Mouse (Mus musculus) common myeloid progenitor, adult 5-6 weeks (primary cell): ENCODE data around the gene Ctsf. TPM values are rescaled to one million over a fixed set of nuclear protein-coding genes. Genes with fewer than 3 reads are reported as not detected.
"Not testable (repeated sequence)": the region's sequence is repeated elsewhere in the genome, so short reads cannot be mapped to it uniquely, and the experiment has no call there.

ENCODE experiments used
- ATAC-seq: replicated peaks from 2 replicates; pipeline ENCODE4 v1.8.0; 2016; ENCODE audit warnings: low read depth, mild to moderate bottlenecking, moderate TSS enrichment, inconsistent platforms; ENCODE audit not compliant: poor library complexity, severe bottlenecking
- total RNA-seq: library from RNA; stranded (forward); fragments of 200-1000, 187-1606 nt; gene quantifications from 2 replicates; pipeline ENCODE4 v1.2.3, GENCODE M21; 2017

The Ctsf gene
- 4.7 and 11.5 TPM in 2 replicates for total RNA-seq

DNA sequence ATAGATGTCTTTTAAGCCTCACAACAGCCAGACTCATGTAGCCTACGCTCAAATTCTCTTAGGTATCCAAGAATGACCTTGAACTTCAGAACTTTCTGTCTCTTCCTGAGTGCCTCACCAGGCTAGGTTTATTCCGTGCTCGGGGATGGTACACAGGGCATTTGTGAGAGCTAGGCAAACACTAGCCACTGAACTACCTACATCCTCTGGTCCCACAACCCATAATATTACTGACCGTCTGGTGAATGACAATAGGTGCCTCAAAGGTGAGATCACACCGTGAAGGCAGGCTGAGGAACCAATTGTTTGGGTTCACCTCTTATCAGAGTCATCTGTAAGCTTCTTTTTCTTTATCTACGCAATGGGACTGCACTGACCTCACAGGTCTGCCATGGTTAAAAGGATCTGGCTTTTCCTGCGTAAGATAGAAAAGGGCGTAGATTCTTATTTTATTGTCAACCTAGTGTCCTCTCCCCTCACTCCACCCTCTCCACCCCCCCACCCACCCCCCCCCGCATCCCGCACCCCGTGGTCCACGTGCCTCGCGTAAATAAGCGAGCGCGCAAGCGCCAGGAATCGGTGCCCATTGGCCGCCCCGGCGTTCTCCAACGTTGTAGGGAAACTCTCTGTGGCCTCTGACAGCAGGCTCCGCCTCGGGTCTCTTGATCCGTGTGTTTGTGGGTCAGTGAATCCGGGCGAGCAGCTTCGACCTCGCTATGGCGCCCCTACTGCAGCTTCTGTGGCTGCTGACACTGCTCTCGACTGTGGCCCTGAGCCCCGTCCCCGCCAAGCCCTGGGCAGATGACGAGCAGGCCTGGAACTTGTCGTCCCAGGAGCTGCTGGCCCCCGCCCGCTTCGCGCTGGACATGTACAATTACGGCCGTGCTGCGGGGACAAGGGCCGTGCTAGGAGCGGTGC, at the start of gene Ctsf:
Ctsf (plus strand) TSS at position 579 of the 918 bp plus-strand sequence.
- peak; percentile 84 for ATAC-seq

GRCm38 (mm10) chr19:4810309-4810708, 44.6 kb upstream of the Ctsf start:
- no peak for ATAC-seq

- no peak for ATAC-seq
These were observed 44.2 kb upstream of the Ctsf start for GRCm38 (mm10) chr19:4810746-4811062.

DNA sequence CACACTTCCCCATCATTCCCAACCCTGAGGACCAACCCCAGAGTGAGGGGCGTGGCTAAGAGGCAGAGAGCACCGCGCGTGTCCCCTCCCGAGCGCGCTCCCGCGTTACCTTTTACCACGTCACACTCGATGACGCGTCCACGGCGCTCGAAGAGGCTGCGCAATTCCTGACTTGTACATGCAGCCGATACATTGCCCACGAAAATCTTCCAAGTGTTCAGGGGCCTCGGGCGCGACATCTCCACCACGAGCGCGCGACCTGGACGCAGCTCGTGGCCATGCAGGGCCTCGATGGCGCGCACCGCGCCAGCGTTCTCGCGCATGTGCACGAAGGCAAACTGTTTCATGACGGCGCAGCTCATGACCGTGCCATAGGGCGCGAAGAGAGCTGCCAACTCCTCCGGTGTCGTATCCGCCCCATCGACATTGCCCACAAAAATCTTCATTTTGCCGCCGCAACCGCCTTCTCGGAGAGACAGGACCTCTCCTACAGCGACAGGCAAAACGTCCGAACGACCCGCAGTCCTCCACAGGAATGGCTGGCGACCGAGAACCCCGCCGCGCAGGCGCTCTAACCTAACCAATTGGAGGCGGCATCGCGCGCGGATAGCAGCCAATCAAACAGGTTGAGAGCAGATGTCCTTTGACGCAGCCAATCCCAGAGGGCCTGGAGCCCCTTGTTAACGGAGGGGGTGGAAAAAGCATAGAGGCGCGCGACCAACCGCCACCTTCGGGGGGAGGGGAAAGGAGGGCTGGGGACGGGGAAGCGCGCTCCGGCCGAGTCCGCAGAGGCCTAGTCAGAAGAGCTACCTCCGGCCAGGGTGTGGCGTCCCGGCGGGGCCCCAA, 43.6 kb upstream of the Ctsf start, which contains the start of the genes Gm21992 and Rbm14:
Gm21992 (minus strand) TSS at position 550 of the 846 bp plus-strand sequence.
Rbm14 (minus strand) TSS at position 572 of the 846 bp plus-strand sequence.
- ATAC-seq: peak; percentile 94

- ATAC-seq: no peak
These were observed 43.1 kb upstream of the Ctsf start for GRCm38 (mm10) chr19:4811909-4812242.

GRCm38 (mm10) chr19:4812334-4812949, 42.5 kb upstream of the Ctsf start:
- ATAC-seq: not testable (repeated sequence)

- no peak for ATAC-seq
These were observed 41.9 kb upstream of the Ctsf start for GRCm38 (mm10) chr19:4813015-4813414.

DNA sequence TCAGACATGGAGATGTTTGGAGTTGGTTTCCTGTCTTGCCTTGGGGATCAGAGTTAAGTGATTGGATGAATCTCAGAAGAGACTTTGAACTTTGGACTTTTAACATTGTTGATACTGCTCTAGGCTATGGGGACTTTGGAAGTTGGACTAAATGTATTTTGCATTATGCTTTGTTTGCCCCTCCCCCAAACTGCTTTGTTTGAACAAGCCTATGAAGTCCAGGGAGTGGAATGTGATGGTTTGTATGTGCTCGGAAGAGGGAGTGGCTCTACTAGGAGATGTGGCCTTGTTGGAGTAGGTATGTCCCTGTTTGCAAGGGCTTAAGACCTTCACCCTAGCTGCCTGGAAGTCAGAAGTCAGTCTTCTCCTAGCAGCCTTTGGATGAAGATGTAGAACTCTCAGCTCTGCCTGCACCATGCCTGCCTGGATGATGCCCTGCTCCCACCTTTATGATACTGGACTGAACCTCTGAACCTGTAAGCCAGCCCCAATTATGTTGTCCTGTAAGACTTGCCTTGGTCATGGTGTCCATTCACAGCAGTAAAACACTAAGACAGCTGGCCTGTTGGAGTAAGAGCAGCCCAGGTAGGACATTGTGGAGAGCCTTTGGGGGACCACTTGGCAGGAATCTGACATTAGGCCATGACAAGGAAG, 37.6 kb upstream of the Ctsf start:
- no peak for ATAC-seq

DNA sequence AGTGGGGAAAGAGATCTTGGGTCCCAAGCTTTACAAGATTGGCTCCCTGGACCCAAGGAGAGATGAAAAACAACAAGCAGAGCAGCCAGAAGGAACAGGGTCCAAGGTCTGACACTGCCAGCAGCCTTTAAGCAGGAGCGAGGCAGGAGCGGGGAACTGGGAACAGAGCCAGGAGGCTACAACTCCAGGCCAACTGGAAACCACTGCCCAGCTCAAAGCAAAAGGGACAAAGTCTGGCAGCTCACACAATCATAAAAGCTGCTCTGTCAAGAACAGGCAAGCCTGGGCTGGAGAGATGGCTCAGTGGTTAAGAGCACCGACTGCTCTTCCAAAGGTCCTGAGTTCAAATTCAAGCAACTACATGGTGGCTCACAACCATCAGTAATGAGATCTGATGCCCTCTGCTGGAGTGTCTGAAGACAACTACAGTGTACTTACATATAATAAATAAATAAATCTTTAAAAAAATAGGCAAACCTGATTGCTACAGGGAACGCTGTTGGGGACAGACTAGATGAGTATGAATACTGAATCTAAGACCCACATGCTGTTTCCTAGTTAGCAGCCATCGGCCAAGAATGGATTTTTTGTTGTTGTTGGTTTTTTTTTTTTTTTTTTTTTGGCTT, 34.1 kb upstream of the Ctsf start:
- ATAC-seq: no peak

DNA sequence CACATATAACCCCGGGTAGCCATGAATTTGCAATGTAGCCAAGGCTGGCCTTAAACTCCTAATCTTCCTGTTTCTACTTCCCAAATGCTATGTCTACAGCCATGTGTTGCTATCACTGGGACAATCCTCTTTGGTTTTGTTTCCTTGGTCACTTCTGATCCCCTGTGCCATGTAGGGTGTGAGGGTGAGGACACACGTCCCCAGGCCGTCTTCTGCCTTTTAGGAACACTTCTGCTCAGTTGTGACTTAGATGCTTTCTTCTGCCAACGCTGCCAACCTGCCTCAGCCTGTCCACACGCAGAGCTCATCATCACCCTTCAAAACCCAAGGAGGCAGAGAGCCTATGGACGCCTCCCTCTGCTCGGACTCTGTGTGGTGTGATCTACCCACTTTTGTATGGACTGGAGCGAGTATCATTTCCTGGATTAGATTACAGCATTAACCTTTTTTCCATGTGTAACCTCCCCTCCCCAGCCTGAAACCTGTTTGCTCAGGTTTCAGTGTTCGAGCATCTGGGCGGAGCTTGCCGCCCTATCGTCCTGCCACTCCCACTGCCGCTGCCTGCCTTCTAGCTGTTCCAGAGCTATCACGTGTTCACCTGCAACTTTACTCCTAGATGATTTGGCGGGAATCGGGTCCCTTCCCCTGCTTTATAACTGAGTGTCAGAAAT, 26.4 kb upstream of the Ctsf start:
- no peak for ATAC-seq

DNA sequence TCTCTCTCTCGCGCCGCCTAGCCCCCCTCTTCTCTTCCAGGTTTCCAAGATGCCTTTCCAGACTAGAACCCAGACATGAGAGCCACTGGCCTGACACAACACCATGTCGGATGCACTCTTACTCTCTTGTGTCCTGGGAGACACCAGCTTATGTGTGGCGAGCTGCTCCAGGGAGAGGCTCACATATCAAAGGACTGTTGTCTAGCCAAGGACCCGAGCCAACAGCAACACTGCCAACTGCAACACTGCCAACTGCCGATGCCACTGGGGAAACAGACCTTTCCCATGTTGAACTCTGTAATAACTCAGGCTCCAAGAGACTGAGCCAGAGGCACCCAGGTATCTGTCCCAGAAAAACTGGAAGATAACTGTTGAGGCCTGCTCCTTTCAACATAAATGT, 25.8 kb upstream of the Ctsf start:
- no peak for ATAC-seq

GRCm38 (mm10) chr19:4833977-4834376, 21.0 kb upstream of the Ctsf start:
- no peak for ATAC-seq

GRCm38 (mm10) chr19:4836096-4836495, 18.8 kb upstream of the Ctsf start:
- ATAC-seq: no peak

- no peak for ATAC-seq
These were observed 17.9 kb upstream of the Ctsf start for GRCm38 (mm10) chr19:4837049-4837448.

GRCm38 (mm10) chr19:4838526-4839140, 16.3 kb upstream of the Ctsf start:
- no peak for ATAC-seq

DNA sequence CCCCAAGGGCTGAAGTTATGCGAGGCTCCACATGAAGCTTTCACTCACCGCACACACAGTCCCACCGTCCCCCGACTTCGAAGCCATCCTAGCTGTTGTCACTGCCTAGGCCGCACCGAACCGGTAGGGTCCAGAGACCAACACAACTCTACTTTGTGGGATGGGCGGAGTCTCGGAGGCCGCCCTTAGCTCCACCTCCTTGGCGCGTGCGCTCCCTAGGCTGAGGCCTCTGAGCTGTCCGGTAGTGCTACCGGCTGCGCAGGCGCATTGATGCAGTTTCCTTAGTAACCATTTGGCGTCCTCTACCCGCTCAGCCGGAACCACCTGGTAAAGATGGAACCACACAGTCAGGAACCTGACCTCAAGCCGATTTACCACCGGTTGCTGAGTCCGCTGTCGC, 15.8 kb upstream of the Ctsf start, which contains the start of the genes Ccs and Ccdc87:
Ccs (minus strand) TSS at position 184 of the 400 bp plus-strand sequence.
Ccdc87 (plus strand) TSS at position 218 of the 400 bp plus-strand sequence.
- peak; percentile 94 for ATAC-seq

- ATAC-seq: no peak
These were observed 14.1 kb upstream of the Ctsf start for GRCm38 (mm10) chr19:4840848-4841247.

- ATAC-seq: no peak
These were observed 12.3 kb upstream of the Ctsf start for GRCm38 (mm10) chr19:4842611-4843010.

DNA sequence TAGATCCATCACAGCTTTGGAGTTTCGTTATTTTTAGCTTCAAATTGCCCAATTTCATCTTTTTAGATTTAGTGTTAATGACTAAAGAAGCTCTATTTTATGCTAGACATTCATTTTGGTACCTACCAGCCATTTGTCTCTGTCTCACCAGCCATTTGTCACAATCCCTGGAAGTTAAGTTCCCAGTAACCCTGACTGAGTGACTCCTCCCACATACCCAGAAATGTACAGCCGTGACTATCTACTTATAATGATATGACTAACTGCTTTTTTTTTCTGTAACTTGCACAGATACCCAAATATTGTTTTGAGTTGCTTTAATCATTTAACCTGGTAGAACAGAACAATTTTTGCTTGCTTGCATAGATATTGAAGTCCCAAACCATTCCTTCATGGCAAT, 9.1 kb upstream of the Ctsf start:
- no peak for ATAC-seq
